Mouse (Mus musculus): ENCODE measurements around the gene Mtln. TPM values are rescaled to one million over a fixed set of nuclear protein-coding genes. Genes with fewer than 3 reads are reported as not detected.

Gene Mtln
- total RNA-seq, 1 experiment: 35.8 TPM

DNA sequence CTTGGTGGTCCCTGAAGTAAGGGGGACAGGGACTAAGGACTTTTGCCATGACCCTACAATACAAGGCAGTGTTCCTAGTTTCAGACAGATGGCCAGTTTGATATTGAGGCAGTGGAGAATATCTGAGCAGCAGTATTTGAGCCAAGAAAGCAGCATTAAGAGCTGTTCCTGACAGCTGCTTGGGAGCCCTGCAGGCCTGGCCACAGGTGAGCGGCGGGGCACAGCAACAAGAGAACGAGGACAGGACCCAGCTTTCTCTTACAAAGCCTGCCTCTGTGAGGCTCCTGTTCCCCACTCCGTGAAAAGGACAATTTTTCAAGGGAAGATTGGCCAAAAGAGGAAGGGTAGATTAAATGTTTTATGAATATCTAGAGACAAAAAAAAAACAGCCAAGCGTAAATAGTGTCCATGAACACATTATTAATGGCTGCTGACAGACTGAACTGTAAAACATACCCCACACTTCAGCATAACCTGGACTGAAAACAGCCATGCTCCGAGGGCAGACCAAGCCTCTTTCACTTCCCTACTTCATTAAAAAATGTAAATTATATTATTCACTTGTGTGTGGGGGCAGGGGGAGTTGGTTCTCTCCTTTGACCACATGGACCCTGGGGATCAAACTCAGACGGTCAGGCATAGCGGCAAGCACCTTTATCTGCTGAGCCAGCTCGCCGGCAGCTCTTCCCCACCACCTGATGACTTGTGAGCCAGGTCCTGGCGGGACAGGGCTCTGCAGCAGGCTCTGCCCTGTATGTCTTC is 40.3 kb downstream of the Mtln start:
- Histone ChIP-seq H3K9me3 (ENCODE audit: control insufficient read depth, insufficient read depth, low read depth, low read length) (no peaks in the 10 kb centered on the region), H3K9ac (ENCODE audit: insufficient read depth, low read depth, low read length, poor library complexity, severe bottlenecking) (no peak overlapping the region), H3K4me1 (ENCODE audit: control insufficient read depth in 2 of 2, insufficient read depth in 2 of 2, low read length in 2 of 2, poor library complexity in 1 of 2) (no peaks in the 10 kb centered on the region), H3K36me3 (ENCODE audit: control insufficient read depth, insufficient read depth, low read length, poor library complexity, severe bottlenecking) (no peaks in the 10 kb centered on the region), H3K27ac (ENCODE audit: insufficient read depth, low read depth, low read length, poor library complexity, severe bottlenecking) (no peak overlapping the region), H3K4me3 (ENCODE audit: insufficient read depth in 1 of 2, low read depth in 1 of 2, low read length in 2 of 2, poor library complexity in 1 of 2, severe bottlenecking in 1 of 2) (no peak overlapping the region)
- TF ChIP-seq MAFK (IDR thresholded peaks at IDR 0.05; ENCODE audit: insufficient read depth, low read depth, low read length) (no peak), ZNF384 (IDR thresholded peaks at IDR 0.05; ENCODE audit: low read depth, low read length) (no peak), ZC3H11A (IDR thresholded peaks at IDR 0.05; ENCODE audit: borderline replicate concordance, low read depth, low read length) (no peak), HCFC1 (IDR thresholded peaks at IDR 0.05; ENCODE audit: borderline replicate concordance, insufficient read depth, low read length) (no peak), CHD2 (IDR thresholded peaks at IDR 0.05; ENCODE audit: low read depth, low read length) (no peak)
- in situ Hi-C loops (cut with MboI; ENCODE audit: low sequenced_read_pairs in 2 of 2, unreplicated experiment in 2 of 2): no loop called here
- no peak for DNase-seq (ENCODE audit: low read depth, low spot score)

DNA sequence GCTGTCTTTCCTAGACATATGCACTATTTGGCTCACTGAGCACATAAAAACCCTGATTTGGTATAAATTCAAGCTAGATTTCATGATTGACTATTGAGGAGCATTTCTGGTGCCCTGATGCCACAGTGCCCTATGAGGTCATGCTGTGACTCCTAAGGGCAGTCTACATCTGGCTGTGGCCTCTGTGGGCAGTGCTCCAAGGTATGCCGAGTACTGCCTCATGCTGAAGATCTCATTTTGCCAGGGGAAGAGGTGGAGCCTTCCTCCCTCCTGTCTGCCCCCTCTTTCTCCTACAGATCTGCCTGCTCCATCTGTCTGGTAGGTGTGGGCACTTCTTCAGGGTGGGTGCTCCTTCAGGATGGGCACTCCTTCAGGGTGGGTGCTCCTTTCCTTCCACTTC is 42.9 kb downstream of the Mtln start:
- H3K36me3 ChIP-seq (ENCODE audit: control insufficient read depth, insufficient read depth, low read length, poor library complexity, severe bottlenecking): no peaks in the 10 kb centered on the region
- H3K9me3 ChIP-seq (ENCODE audit: control insufficient read depth, insufficient read depth, low read depth, low read length): no peaks in the 10 kb centered on the region
- no peaks in the 10 kb centered on the region for H3K4me1 ChIP-seq (ENCODE audit: control insufficient read depth in 2 of 2, insufficient read depth in 2 of 2, low read length in 2 of 2, poor library complexity in 1 of 2)
- H3K9ac ChIP-seq (ENCODE audit: insufficient read depth, low read depth, low read length, poor library complexity, severe bottlenecking): no peak overlapping the region
- H3K4me3 ChIP-seq (ENCODE audit: insufficient read depth in 1 of 2, low read depth in 1 of 2, low read length in 2 of 2, poor library complexity in 1 of 2, severe bottlenecking in 1 of 2): no peak overlapping the region
- in situ Hi-C loops (cut with MboI; ENCODE audit: low sequenced_read_pairs in 2 of 2, unreplicated experiment in 2 of 2): no loop called here
- no peak overlapping the region for H3K27ac ChIP-seq (ENCODE audit: insufficient read depth, low read depth, low read length, poor library complexity, severe bottlenecking)
- no peak for DNase-seq (ENCODE audit: low read depth, low spot score)
- TF ChIP-seq HCFC1 (IDR thresholded peaks at IDR 0.05; ENCODE audit: borderline replicate concordance, insufficient read depth, low read length): no peak
- no peak for TF ChIP-seq CHD2 (IDR thresholded peaks at IDR 0.05; ENCODE audit: low read depth, low read length)
- no peak for TF ChIP-seq MAFK (IDR thresholded peaks at IDR 0.05; ENCODE audit: insufficient read depth, low read depth, low read length)
- TF ChIP-seq ZNF384 (IDR thresholded peaks at IDR 0.05; ENCODE audit: low read depth, low read length): no peak
- TF ChIP-seq ZC3H11A (IDR thresholded peaks at IDR 0.05; ENCODE audit: borderline replicate concordance, low read depth, low read length): no peak

DNA sequence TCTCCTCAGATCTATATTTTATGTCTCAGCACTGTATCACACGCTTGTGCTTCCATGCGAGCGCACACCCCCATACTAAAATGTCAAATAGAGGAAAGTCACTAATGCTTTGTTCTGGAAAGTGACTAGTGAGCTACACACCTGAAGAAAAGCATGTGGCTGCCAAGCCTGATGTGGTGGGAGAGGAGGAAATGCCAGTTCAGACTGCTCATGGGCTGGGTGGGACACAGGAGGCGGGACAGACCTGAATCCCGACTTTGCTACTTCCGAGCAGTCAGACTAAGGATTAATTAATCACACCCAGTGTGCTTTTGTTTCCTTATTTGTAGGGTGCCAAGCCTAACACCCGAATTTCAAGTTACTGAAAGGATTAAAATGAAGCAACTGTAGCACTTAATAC is 44.0 kb downstream of the Mtln start:
- Histone ChIP-seq H3K4me1 (ENCODE audit: control insufficient read depth in 2 of 2, insufficient read depth in 2 of 2, low read length in 2 of 2, poor library complexity in 1 of 2) (no peaks in the 10 kb centered on the region), H3K9ac (ENCODE audit: insufficient read depth, low read depth, low read length, poor library complexity, severe bottlenecking) (no peak overlapping the region), H3K9me3 (ENCODE audit: control insufficient read depth, insufficient read depth, low read depth, low read length) (no peaks in the 10 kb centered on the region), H3K36me3 (ENCODE audit: control insufficient read depth, insufficient read depth, low read length, poor library complexity, severe bottlenecking) (no peaks in the 10 kb centered on the region), H3K4me3 (ENCODE audit: insufficient read depth in 1 of 2, low read depth in 1 of 2, low read length in 2 of 2, poor library complexity in 1 of 2, severe bottlenecking in 1 of 2) (no peak overlapping the region), H3K27ac (ENCODE audit: insufficient read depth, low read depth, low read length, poor library complexity, severe bottlenecking) (no peak overlapping the region)
- TF ChIP-seq ZC3H11A (IDR thresholded peaks at IDR 0.05; ENCODE audit: borderline replicate concordance, low read depth, low read length): no peak
- in situ Hi-C loops (cut with MboI; ENCODE audit: low sequenced_read_pairs in 2 of 2, unreplicated experiment in 2 of 2): no loop called here
- no peak for DNase-seq (ENCODE audit: low read depth, low spot score)

DNA sequence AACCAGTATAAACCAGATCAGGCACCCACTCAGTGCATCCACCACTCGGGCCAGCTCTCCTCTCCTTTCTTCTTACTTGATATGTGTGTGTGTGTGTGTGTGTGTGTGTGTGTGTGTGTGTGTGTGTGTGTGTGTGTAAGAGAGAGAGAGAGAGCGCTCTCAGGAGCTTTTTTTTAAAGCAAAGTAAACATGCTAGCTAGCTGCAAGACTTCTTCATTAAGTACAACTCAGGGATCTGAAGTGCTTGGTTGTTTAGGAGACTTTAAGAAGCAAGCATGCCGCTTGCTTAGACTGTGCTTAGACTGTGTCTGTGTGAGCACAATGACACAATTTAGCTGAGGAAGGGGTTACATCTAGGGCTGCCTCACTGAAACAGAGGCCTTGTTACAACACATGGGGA is 49.7 kb downstream of the Mtln start:
- in situ Hi-C loops (cut with MboI; ENCODE audit: low sequenced_read_pairs in 2 of 2, unreplicated experiment in 2 of 2): no loop called here
- TF ChIP-seq MAFK (IDR thresholded peaks at IDR 0.05; ENCODE audit: insufficient read depth, low read depth, low read length): no peak
- no peak for TF ChIP-seq ZC3H11A (IDR thresholded peaks at IDR 0.05; ENCODE audit: borderline replicate concordance, low read depth, low read length)
- TF ChIP-seq HCFC1 (IDR thresholded peaks at IDR 0.05; ENCODE audit: borderline replicate concordance, insufficient read depth, low read length): no peak
- no peak for TF ChIP-seq ZNF384 (IDR thresholded peaks at IDR 0.05; ENCODE audit: low read depth, low read length)
- TF ChIP-seq CHD2 (IDR thresholded peaks at IDR 0.05; ENCODE audit: low read depth, low read length): no peak
- no peak overlapping the region for H3K27ac ChIP-seq (ENCODE audit: insufficient read depth, low read depth, low read length, poor library complexity, severe bottlenecking)

More for the DNA sequence above, 49.7 kb downstream of the Mtln start:
- no peaks in the 10 kb centered on the region for H3K4me1 ChIP-seq (ENCODE audit: control insufficient read depth in 2 of 2, insufficient read depth in 2 of 2, low read length in 2 of 2, poor library complexity in 1 of 2)
- no peak for DNase-seq (ENCODE audit: low read depth, low spot score)
- no peaks in the 10 kb centered on the region for H3K36me3 ChIP-seq (ENCODE audit: control insufficient read depth, insufficient read depth, low read length, poor library complexity, severe bottlenecking)
- no peak overlapping the region for H3K4me3 ChIP-seq (ENCODE audit: insufficient read depth in 1 of 2, low read depth in 1 of 2, low read length in 2 of 2, poor library complexity in 1 of 2, severe bottlenecking in 1 of 2)
- no peaks in the 10 kb centered on the region for H3K9me3 ChIP-seq (ENCODE audit: control insufficient read depth, insufficient read depth, low read depth, low read length)
- H3K9ac ChIP-seq (ENCODE audit: insufficient read depth, low read depth, low read length, poor library complexity, severe bottlenecking): no peak overlapping the region

Other genes starting within 250 kb of the Mtln start
- gene Zfp661, start 205.4 kb downstream of the Mtln start, total RNA-seq (2012; rRNA removed): 5.1 and 8.2 TPM in 2 replicates
- gene Mrps5, start 205.3 kb downstream of the Mtln start, total RNA-seq (2012; rRNA removed): 187 and 222 TPM in 2 replicates
- gene Mal, start 135.8 kb downstream of the Mtln start, total RNA-seq (2012; rRNA removed): 0.48 and 0.67 TPM in 2 replicates
- 0.63 and 0.85 TPM in 2 replicates for gene Mall, start 62.6 kb downstream of the Mtln start, total RNA-seq (2012; rRNA removed)
- gene Nphp1, start 3.6 kb downstream of the Mtln start, total RNA-seq (2012; rRNA removed): 5.7 and 7.4 TPM in 2 replicates
- gene Bub1, start 39.4 kb upstream of the Mtln start, total RNA-seq (2012; rRNA removed): 48.9 and 64.6 TPM in 2 replicates
- 0.98 and 1.9 TPM in 2 replicates for gene Acoxl, start 46.4 kb upstream of the Mtln start, total RNA-seq (2012; rRNA removed)

All from ES-E14 (cell line).